In genomic region chr7:141060426-141061242, GRCm38 (mm10) we compare ENCODE assay signal across 8 mouse cellular contexts. TPM values are rescaled to one million over a fixed set of nuclear protein-coding genes. Genes with fewer than 3 reads are reported as not detected.
A peak's percentile ranks its signal among the peaks of the same experiment; 100 is the strongest.
DNase-seq lines count a peak whose midpoint lies in the region; ATAC-seq and TF ChIP-seq lines count a peak whose summit lies in the region.

Gene B4galnt4 (plus strand): TSS chr7:141061104.

- TF ChIP-seq EP300 in lung, postnatal 0 days (IDR thresholded peaks at IDR 0.05): no peak

- H3K4me2 ChIP-seq in hindbrain, embryonic 13.5 days: peak within 1 kb of the TSS; percentile 82
- peak within 1 kb of the TSS; percentile 87 for H3K4me2 ChIP-seq in lung, postnatal 0 days (replicated peaks; ENCODE audit: low read depth, low read length)

- WGBS in hindbrain, embryonic 13.5 days: under 1% methylated on average over 69 of the region's 72 CpGs
- WGBS in lung, postnatal 0 days: 1% methylated on average over 48 of the region's 72 CpGs

- no peak for TF ChIP-seq CTCF in lung, postnatal 0 days (IDR thresholded peaks at IDR 0.05)

- H3K9me3 ChIP-seq in hindbrain, embryonic 13.5 days: peaks cover 4% of the 10 kb centered on the region; the same call in 1 of the 2 replicates
- H3K9me3 ChIP-seq in lung, postnatal 0 days (ENCODE audit: low read length): no peaks in the 10 kb centered on the region

- H3K27ac ChIP-seq in hindbrain, embryonic 13.5 days: peak within 1 kb of the TSS; percentile 97
- no peak within 1 kb of the TSS for H3K27ac ChIP-seq in lung, postnatal 0 days (ENCODE audit: low read length)

- H3K9ac ChIP-seq in hindbrain, embryonic 13.5 days: peak within 1 kb of the TSS; percentile 99
- H3K9ac ChIP-seq in lung, postnatal 0 days (replicated peaks; ENCODE audit: low read depth): no peak within 1 kb of the TSS

- H3K4me3 ChIP-seq in hindbrain, embryonic 13.5 days: peak within 1 kb of the TSS; percentile 92
- H3K4me3 ChIP-seq in lung, postnatal 0 days (ENCODE audit: low read depth, low read length): peak within 1 kb of the TSS; percentile 46

- DNase-seq in ZHBTc4 (ENCODE audit: low read depth, low spot score): peak; percentile 89
- DNase-seq in cerebellum, postnatal 10 days: peak; percentile 95 to 96
- DNase-seq in frontal cortex, postnatal 10 days (ENCODE audit: low spot score in 2 of 2): peak; percentile 89 to 91
- DNase-seq in layer of hippocampus, postnatal 36 days: peak; percentile 89 to 91
- DNase-seq in lung, postnatal 0 days (ENCODE audit: low spot score): peak; percentile 56
- peak; percentile 87 for DNase-seq in retina, embryonic 14.5 days (ENCODE audit: low spot score)

- peaks cover 39% of the 10 kb centered on the region for H3K4me1 ChIP-seq in hindbrain, embryonic 13.5 days (replicated peaks)
- H3K4me1 ChIP-seq in lung, postnatal 0 days (ENCODE audit: insufficient read depth, low read depth, low read length): 0 out of 2 replicates have a peak, but pooled peaks cover 7% of the 10 kb centered on the region

- ATAC-seq in hindbrain, embryonic 13.5 days (ENCODE audit: low FRiP score): peak; percentile 99
- ATAC-seq in lung, postnatal 0 days: peak; percentile 91
- ATAC-seq in monocyte, adult 5-6 weeks (replicated peaks; ENCODE audit: insufficient number of reproducible peaks, low FRiP score, low TSS enrichment, poor library complexity, severe bottlenecking): no peak

- H3K27me3 ChIP-seq in hindbrain, embryonic 13.5 days: no peaks in the 10 kb centered on the region
- peaks cover 17% of the 10 kb centered on the region; the same call in 1 of the 2 replicates for H3K27me3 ChIP-seq in lung, postnatal 0 days (replicated peaks; ENCODE audit: insufficient read depth, low read length)

- peaks cover 37% of the 10 kb centered on the region for H3K36me3 ChIP-seq in hindbrain, embryonic 13.5 days
- H3K36me3 ChIP-seq in lung, postnatal 0 days (ENCODE audit: insufficient read depth, low read length): no peaks in the 10 kb centered on the region

RNA-seq across cellular contexts. Expression of gene B4galnt4, which starts in this region (rescaled TPM):
- polyA plus RNA-seq in hindbrain, embryonic 13.5 days (2015; fragmentation: Nextera tagmentation; extraction: Ambion mirVana): 44.8 and 47.2 TPM in 2 replicates
- 10 to 100 TPM; 92.2 to 92.3 TPM for total RNA-seq in layer of hippocampus, postnatal 36 days (2021)
- 0.13 and 0.20 TPM in 2 replicates for polyA plus RNA-seq in lung, postnatal 0 days (2015; fragmentation: Nextera tagmentation; extraction: Ambion mirVana)
- 0.10 TPM in 1 of 3 replicates, not detected in the others for total RNA-seq in monocyte, adult 5-6 weeks (2017)

Comparison
In these comparisons a context has a peak if more than half of its experiments do, and no peak if none do; other contexts are left out.
1. RNA of gene B4galnt4 (total RNA-seq): 92.2 to 92.3 TPM in layer of hippocampus, postnatal 36 days; 0.10 TPM in monocyte, adult 5-6 weeks; every median in the first group is over 10 times any median in the second.
2. RNA of gene B4galnt4 (polyA plus RNA-seq): 44.8 to 47.2 TPM in hindbrain, embryonic 13.5 days; 0.13 to 0.20 TPM in lung, postnatal 0 days; every median in the first group is over 10 times any median in the second.
3. Peak in DNase-seq, ATAC-seq, H3K4me3 ChIP-seq and H3K4me2 ChIP-seq in lung, postnatal 0 days; RNA of the gene not detected or under 1 TPM.
4. Peak in every context shown above with its lines, with median percentiles within 50 percentile points of each other: DNase-seq.